10 mouse cellular contexts compared by ENCODE assay signal in genomic region chr7:96920447-96921095, GRCm38 (mm10). TPM values are rescaled to one million over a fixed set of nuclear protein-coding genes. Genes with fewer than 3 reads are reported as not detected.
DNase-seq lines count a peak whose midpoint lies in the region; TF ChIP-seq lines count a peak whose summit lies in the region.
"Had no signal": no experiment of that assay in that cellular context is flagged by ENCODE, and none has a peak within 500 bp of the region (broad histone marks: within the 10 kb centered on the region; RNA-seq: fewer than 3 reads in every experiment).

No protein-coding gene starts in this region.

- no peak for TF ChIP-seq POLR2A in brain, embryonic 14.5 days (IDR thresholded peaks at IDR 0.05; ENCODE audit: borderline replicate concordance, extremely low read depth, insufficient read depth, insufficient read length, poor library complexity, severe bottlenecking)

- intact Hi-C loops in gastrocnemius, postnatal 14 days (cut with DNase I; ENCODE audit: low total_unique reads) = no loop called here

- no peak for TF ChIP-seq CTCF in brain, embryonic 14.5 days (IDR thresholded peaks at IDR 0.05; ENCODE audit: borderline replicate concordance, extremely low read depth, insufficient read depth, insufficient read length)

- DNase-seq in 3T3-L1 (ENCODE audit: low read depth, low spot score) = peak; percentile 10
- DNase-seq in 416B (ENCODE audit: low read depth) = peak; percentile 12
- DNase-seq in brain, embryonic 14.5 days (ENCODE audit: low read depth) = peak; percentile 76
- peak; percentile 58 for DNase-seq in induced T-regulatory cell, adult 2 months (ENCODE audit: low read depth)
- DNase-seq in gastrocnemius, postnatal 14 days = no peak
- no peak for DNase-seq in heart, adult 8-10 months (ENCODE audit: low spot score)
- DNase-seq in ovary, postnatal 14 days (ENCODE audit: low spot score) = no peak
- DNase-seq: cerebellum, adult 9-10 months; gastrocnemius, postnatal 10 days; kidney, adult 18-20 months had no signal

RNA-seq across cellular contexts. Expression of gene Nars2, which starts 30.7 kb away (rescaled TPM):
- 7.6 and 8.4 TPM in 2 replicates for polyA plus RNA-seq in brain, embryonic 14.5 days (2012; rRNA removed)
- total RNA-seq in gastrocnemius, postnatal 14 days (2021) = 1 to 10 TPM; 8.6 to 8.7 TPM
- 10 to 100 TPM; 16.9 to 24.1 (median 19.8) TPM for total RNA-seq in heart, adult 8-10 months (2022)

Comparison
In these comparisons a context has a peak if more than half of its experiments do, and no peak if none do; other contexts are left out.
1. DNase-seq: peak in 3T3-L1 (single experiment), 416B (single experiment), brain, embryonic 14.5 days (single experiment) and induced T-regulatory cell, adult 2 months (single experiment); none in gastrocnemius, postnatal 14 days (single experiment), heart, adult 8-10 months (single experiment) and ovary, postnatal 14 days (single experiment).